Mouse (Mus musculus) brain, embryonic 14.5 days (tissue): ENCODE data around the gene Ms4a5. TPM values are rescaled to one million over a fixed set of nuclear protein-coding genes. Genes with fewer than 3 reads are reported as not detected.
"Not testable (repeated sequence)": the region's sequence is repeated elsewhere in the genome, so short reads cannot be mapped to it uniquely, and the experiment has no call there.

Experiments
- DNase-seq: peaks from one replicate; pipeline ENCODE4 v3.0.0-alpha.2; 2011; ENCODE audit warnings: low read depth
- CTCF ChIP-seq: fragments of 200-500 bp; IDR thresholded peaks from 2 replicates; pipeline ENCODE4 v1.5.1; 2012; ENCODE audit warnings: inconsistent platforms, mild to moderate bottlenecking, moderate library complexity, borderline replicate concordance; ENCODE audit not compliant: insufficient read depth, insufficient read length; ENCODE audit errors: extremely low read depth
- POLR2A ChIP-seq: fragments of 200-500 bp; IDR thresholded peaks from 2 replicates; pipeline ENCODE4 v1.6.1; 2012; ENCODE audit warnings: mild to moderate bottlenecking, inconsistent platforms, borderline replicate concordance; ENCODE audit not compliant: poor library complexity, insufficient read depth, insufficient read length, severe bottlenecking; ENCODE audit errors: extremely low read depth
- polyA plus RNA-seq: library from polyadenylated mRNA; depleted of rRNA; stranded (reverse); fragments of >200 nt; gene quantifications from 2 replicates; pipeline ENCODE4 v1.2.3, GENCODE M21; 2012; rRNA removed

Gene Ms4a5
- polyA plus RNA-seq, 1 experiment, result not detected

DNA sequence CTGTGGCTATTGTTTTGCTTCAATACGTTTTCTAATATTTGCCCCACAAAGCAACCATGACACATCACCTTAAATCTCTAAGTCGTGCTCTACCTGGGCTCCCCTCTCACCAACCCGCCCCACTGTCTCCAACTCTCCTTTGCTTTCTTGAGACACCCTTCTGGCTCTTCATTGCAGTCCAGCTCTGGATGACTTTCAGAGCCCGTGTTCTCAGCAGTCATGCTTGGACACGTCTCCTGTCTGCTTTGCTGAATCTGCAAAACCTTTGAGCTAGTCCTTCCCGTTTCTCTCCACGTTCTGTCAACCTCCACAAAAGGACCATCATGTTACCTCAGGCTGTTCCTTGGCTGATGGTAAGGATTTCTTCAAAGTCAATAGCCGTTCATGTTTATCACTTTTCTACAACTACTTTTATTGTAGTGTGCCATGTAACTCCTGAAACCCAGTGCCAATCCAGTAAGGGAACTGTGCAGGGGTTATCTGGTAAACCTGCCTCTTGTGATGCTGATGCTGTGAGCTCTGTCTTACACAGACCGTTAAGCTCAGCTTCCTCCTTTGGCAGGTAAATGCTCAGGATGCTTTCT lies 19.0 kb downstream of the Ms4a5 start:
- TF ChIP-seq CTCF (no peak), POLR2A (no peak)

DNA sequence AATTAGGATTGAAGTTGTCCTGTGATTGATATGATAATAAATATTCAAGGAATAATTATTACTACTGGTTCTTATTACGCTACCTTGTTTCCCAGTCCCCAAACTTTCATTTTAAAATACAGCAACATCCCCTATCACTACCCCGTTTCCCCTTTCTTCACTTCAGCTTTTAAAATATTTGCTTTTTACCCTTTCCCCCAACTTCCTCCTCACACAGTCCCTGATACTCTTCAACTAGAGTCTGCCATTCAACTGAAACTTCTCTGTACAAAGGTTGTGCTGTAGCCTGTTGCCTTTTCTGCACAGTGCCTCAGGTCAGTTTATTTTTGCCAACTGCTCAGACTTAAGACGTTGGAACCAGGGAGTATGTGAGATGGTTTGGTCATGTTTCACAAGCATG lies 20.1 kb downstream of the Ms4a5 start:
- TF ChIP-seq POLR2A (no peak), CTCF (no peak)

More for the DNA sequence above, 19.0 kb downstream of the Ms4a5 start:
- DNase-seq, result no peak

DNA sequence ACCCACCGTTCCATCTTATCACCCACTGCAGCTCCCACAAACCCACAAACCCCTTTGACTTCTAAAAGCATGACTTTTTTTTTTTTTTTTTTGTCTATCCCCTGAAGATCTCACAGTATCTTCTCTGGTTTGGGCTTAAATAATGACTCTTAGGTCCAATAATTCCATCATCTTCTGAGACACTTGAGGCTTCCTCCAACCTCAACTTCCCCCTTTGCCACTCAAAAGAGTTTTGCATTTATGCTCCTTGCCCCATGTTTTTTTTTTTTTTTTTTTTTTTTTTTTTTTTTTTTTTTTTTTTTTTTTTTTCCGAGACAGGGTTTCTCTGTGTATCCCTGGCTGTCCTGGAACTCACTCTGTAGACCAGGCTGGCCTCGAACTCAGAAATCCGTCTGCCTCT lies 20.7 kb downstream of the Ms4a5 start:
- not testable (repeated sequence) for DNase-seq

More for the DNA sequence above, 20.1 kb downstream of the Ms4a5 start:
- DNase-seq, result no peak

DNA sequence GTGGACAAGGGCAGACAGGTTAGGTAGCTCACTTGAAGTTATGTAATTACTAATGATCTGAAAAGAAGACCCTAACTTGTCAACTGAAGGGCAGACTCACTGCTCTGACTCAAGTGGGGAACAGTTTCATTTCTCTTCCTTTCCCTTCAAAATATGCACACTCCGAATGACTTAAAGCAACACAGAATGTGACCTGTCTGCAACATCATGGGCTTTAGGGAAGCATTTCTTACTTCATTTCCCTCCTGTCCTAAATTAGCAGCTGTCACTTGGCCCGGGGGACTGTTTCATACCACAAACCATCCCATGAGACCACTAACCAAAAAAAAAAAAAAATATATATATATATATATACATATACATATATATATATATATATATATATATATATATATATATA lies 22.2 kb downstream of the Ms4a5 start:
- no peak for DNase-seq

DNA sequence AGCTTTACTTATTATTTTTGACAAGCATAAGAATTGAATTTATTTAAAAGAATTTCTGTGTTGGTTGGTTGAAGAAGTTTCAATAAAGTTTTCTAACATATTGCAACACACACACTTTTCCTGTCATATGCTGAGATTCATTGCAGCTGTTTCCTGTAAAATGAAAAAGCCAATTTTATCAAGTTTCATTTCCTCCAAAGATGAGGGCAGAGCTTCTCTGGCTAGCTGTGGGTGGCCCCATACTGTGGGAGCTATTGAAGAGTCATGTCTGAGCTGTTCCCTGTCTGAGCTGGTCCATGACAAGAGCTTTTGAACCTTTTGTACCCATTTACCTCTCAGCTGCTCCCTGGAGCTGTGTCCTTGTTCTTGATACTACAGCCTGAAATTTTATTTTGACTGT lies 39.4 kb downstream of the Ms4a5 start:
- DNase-seq, result no peak
- TF ChIP-seq CTCF, result no peak
- no peak for TF ChIP-seq POLR2A

More for the DNA sequence above, 22.2 kb downstream of the Ms4a5 start:
- TF ChIP-seq POLR2A, result no peak
- no peak for TF ChIP-seq CTCF

DNA sequence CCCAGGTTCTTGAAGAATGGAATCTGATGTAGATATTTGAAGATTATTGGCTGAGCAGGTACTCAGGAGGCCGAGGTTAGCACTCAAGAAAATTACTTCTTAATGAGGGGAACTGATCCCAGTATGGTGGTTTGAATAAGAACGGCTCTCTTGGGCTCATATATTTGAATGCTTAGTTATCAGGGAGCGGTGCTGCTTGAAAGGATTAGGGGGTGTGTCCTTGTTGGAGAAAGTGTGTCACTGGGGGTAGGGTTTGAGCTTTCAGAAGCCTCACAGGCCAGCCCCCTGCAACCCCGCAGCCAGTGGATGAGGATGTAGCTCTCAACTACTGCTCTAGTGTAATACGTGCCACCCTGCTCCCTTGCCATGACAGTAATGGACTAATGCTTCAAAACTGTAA lies 41.1 kb downstream of the Ms4a5 start:
- peak; percentile 14 for DNase-seq
- TF ChIP-seq POLR2A, result no peak
- no peak for TF ChIP-seq CTCF

DNA sequence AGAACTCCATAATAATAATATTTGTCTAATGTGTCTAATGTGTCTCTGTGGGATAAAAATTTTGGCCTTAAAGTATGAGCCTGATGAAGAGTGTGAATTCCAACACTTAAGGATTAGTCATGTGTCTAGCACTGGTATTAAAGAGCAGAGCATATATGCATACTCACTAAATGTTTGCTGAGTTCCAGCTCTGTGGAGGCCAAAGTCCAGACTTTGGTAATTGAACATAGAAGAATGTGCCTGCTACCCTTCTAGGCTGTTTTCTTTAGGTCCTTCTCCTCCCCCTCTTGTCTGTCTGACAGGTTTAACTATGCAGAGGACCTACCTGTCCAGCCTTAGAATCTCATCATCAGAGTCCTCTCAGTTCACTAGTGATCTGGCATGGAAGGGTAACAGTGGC lies 47.9 kb downstream of the Ms4a5 start:
- DNase-seq, result no peak
- TF ChIP-seq POLR2A (no peak), CTCF (no peak)

DNA sequence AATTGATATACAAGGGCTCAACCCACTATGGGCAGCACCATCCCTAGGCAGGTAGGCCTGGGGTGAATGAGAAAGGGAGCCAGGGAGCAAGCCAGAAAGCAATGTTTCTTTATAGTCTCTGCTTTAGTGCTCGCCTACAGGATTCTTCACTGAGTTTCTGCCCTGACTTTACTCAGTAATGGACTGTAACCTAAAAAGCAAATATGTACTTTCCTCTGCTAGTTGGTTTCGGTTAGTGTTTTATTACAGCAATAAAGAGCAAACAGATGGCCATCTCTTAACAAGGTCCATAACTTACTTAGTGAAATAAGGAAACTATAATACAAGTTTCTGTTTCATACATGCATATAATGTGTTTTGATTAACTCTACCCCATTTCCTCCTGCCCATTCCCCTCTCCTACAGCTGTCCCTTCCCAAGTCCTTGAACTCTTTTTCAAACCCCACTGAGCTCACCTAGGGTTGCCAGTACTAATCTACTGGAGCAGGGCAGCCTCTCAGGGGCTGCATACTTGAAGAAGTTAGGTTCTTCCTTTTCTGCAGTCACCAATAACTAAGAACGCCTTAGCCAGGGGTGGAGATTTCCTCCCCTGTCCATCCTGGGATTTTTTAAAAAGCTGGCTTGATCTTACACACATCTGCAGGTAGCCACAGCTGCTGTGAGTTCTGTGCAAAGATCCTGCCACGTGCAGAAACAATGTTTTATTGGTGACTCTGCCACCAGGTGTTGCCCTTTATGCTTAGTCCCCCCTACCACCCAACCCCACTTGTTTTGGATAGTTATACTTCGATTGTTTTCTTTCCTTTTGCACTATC lies 48.5 kb downstream of the Ms4a5 start:
- TF ChIP-seq POLR2A (no peak), CTCF (no peak)
- no peak for DNase-seq

DNA sequence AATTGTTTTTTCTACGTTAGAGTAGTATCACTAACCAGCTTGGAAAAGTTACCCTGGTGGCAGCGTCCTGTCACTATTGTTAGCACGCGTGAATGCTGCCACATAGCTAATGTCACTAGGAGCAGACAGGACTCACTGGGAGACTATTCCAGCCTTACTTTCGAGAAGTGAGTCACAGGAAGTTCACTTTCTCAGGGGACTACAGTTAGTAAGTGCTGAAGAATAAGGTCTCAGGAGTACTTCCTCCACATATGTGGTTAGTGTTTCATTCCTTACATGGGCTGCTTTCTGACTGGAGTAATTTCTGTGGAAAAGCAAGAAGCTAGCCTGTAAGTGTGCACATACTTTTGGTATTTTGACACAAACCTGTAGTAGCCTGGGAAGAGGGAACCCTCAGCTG lies 49.4 kb downstream of the Ms4a5 start:
- TF ChIP-seq POLR2A, result no peak
- no peak for TF ChIP-seq CTCF
- no peak for DNase-seq

DNA sequence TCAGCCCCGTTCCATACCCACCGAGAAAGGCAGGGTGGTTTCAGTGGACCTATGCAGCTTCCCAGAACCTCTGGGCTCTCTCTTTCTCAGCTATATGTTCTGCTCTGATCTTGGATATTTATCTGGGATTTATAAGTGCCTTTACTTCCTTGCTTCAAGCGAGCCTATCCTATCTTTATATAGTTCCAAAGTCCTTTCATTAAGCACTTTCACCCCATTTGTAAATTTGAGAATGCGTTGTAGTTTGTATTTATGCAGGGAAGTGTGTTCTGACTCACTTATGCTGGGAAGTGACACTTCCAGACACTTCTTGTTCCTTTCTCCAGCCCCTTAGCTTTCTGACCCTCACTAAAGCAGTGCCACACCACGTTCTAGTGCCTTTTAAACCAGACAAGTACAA lies 51.3 kb downstream of the Ms4a5 start, which contains the start of gene Ms4a12:
Ms4a12 (minus strand) TSS at position 101 of the 400 bp plus-strand sequence.
- no peak for DNase-seq
- TF ChIP-seq POLR2A, result no peak
- TF ChIP-seq CTCF, result no peak

Other genes starting within 250 kb of the Ms4a5 start
- not detected in 2 replicates for gene Ms4a8a, start 202.8 kb downstream of the Ms4a5 start, polyA plus RNA-seq
- gene 1700017D01Rik, start 153.0 kb downstream of the Ms4a5 start, polyA plus RNA-seq, result not detected in 2 replicates
- not detected in 2 replicates for gene 1700025F22Rik, start 118.6 kb downstream of the Ms4a5 start, polyA plus RNA-seq
- gene Ms4a13, start 87.1 kb downstream of the Ms4a5 start, polyA plus RNA-seq, result not detected in 2 replicates
- not detected in 2 replicates for gene Ms4a12, start 51.4 kb downstream of the Ms4a5 start, polyA plus RNA-seq
- not detected in 2 replicates for gene Ms4a1, start 17.6 kb downstream of the Ms4a5 start, polyA plus RNA-seq
- 0.15 and 0.18 TPM in 2 replicates for gene Ms4a14, start 30.6 kb upstream of the Ms4a5 start, polyA plus RNA-seq
- 0.86 and 1.9 TPM in 2 replicates for gene Ms4a7, start 52.3 kb upstream of the Ms4a5 start, polyA plus RNA-seq
- 0.25 and 0.38 TPM in 2 replicates for gene Ms4a4a, start 91.7 kb upstream of the Ms4a5 start, polyA plus RNA-seq
- 0.06 and 0.12 TPM in 2 replicates for gene Ms4a4c, start 120.9 kb upstream of the Ms4a5 start, polyA plus RNA-seq
- gene Ms4a4b, start 159.7 kb upstream of the Ms4a5 start, polyA plus RNA-seq, result not detected in 2 replicates
- 1.4 and 1.6 TPM in 2 replicates for gene Ms4a6c, start 185.5 kb upstream of the Ms4a5 start, polyA plus RNA-seq
- gene Gm8369, start 202.1 kb upstream of the Ms4a5 start, polyA plus RNA-seq, result 0.13 TPM in 1 of 2 replicates, not detected in the other
- 1.7 and 2.7 TPM in 2 replicates for gene Ms4a6b, start 232.6 kb upstream of the Ms4a5 start, polyA plus RNA-seq